Mouse (Mus musculus) myocyte (in vitro differentiated cells): ENCODE data around the gene Cdk5rap3. TPM values are rescaled to one million over a fixed set of nuclear protein-coding genes. Genes with fewer than 3 reads are reported as not detected.

Experiments
- H3K27me3 ChIP-seq: one replicate; pipeline ENCODE4 v1.6.1; 2011; ENCODE audit not compliant: control insufficient read depth, insufficient read depth, insufficient read length
- H3K36me3 ChIP-seq: one replicate; pipeline ENCODE4 v1.6.1; 2011; ENCODE audit not compliant: control insufficient read depth, insufficient read depth
- H3K4me2 ChIP-seq: one replicate; pipeline ENCODE4 v1.6.1; 2011; ENCODE audit warnings: low read depth, control low read depth
- H3K4me3 ChIP-seq: one replicate; pipeline ENCODE4 v1.5.1; 2011; ENCODE audit warnings: mild to moderate bottlenecking, control low read depth, moderate library complexity
- H3K79me2 ChIP-seq: one replicate; pipeline ENCODE4 v1.6.1; 2011; ENCODE audit not compliant: control insufficient read depth, insufficient read depth
- H3ac ChIP-seq: one replicate; pipeline ENCODE4 v1.6.1; 2011; ENCODE audit not compliant: control insufficient read depth, insufficient read length
- CEBPB ChIP-seq: IDR thresholded peaks from 2 replicates; pipeline ENCODE4 v1.6.1; 2011; ENCODE audit warnings: mild to moderate bottlenecking, moderate library complexity; ENCODE audit not compliant: poor library complexity, insufficient read depth, severe bottlenecking
- E2F4 ChIP-seq: IDR thresholded peaks from one replicate; pipeline ENCODE4 v1.6.1; 2011; ENCODE audit warnings: mild to moderate bottlenecking, control low read depth, moderate library complexity; ENCODE audit not compliant: insufficient read depth
- MAX ChIP-seq: IDR thresholded peaks from one replicate; pipeline ENCODE4 v1.6.1; 2011; ENCODE audit warnings: low read depth, mild to moderate bottlenecking, control low read depth
- MYOD1 ChIP-seq, 3 experiments: IDR thresholded peaks; one replicate each; pipeline ENCODE4 v1.6.1; 2011; ENCODE audit warnings: control low read depth in 2 of 3, low read depth in 2 of 3, mild to moderate bottlenecking in 2 of 3, moderate library complexity in 1 of 3; ENCODE audit not compliant: insufficient read length in 2 of 3, control insufficient read depth in 1 of 3
- MYOG ChIP-seq, 3 experiments: IDR thresholded peaks; one replicate each; pipeline ENCODE4 v1.6.1; 2011; ENCODE audit warnings: control low read depth in 2 of 3, low read depth in 2 of 3, mild to moderate bottlenecking in 2 of 3; ENCODE audit not compliant: insufficient read length in 2 of 3, control insufficient read depth in 1 of 3, insufficient read depth in 1 of 3
- POLR2A ChIP-seq: IDR thresholded peaks from one replicate; pipeline ENCODE4 v1.6.1; 2011; ENCODE audit warnings: low read depth, mild to moderate bottlenecking, control low read depth, moderate library complexity; ENCODE audit not compliant: insufficient read length
- POLR2AphosphoS2 ChIP-seq: IDR thresholded peaks from one replicate; pipeline ENCODE4 v1.6.1; 2011; ENCODE audit warnings: low read depth, control low read depth; ENCODE audit not compliant: insufficient read length
- REST ChIP-seq: IDR thresholded peaks from one replicate; pipeline ENCODE4 v1.6.1; 2011; ENCODE audit warnings: mild to moderate bottlenecking, control low read depth, moderate library complexity; ENCODE audit not compliant: insufficient read depth, insufficient read length
- SRF ChIP-seq: IDR thresholded peaks from one replicate; pipeline ENCODE4 v1.6.1; 2011; ENCODE audit warnings: low read depth; ENCODE audit not compliant: control insufficient read depth, insufficient read length
- TCF12 ChIP-seq: IDR thresholded peaks from one replicate; pipeline ENCODE4 v1.6.1; 2011; ENCODE audit warnings: mild to moderate bottlenecking, control low read depth; ENCODE audit not compliant: poor library complexity, insufficient read depth, severe bottlenecking
- TCF3 ChIP-seq: IDR thresholded peaks from one replicate; pipeline ENCODE4 v1.6.1; 2011; ENCODE audit warnings: low read depth, control low read depth; ENCODE audit not compliant: insufficient read length
- USF1 ChIP-seq: IDR thresholded peaks from one replicate; pipeline ENCODE4 v1.6.1; 2011; ENCODE audit warnings: low read depth, mild to moderate bottlenecking, control low read depth, moderate library complexity
- polyA plus RNA-seq: library from polyadenylated mRNA; unstranded; fragments of >200 nt; fragmentation: generic; extraction: Trizol; gene quantifications from one replicate; pipeline ENCODE4 v1.2.1, GENCODE M21; 2012; ENCODE audit warnings: missing spikeins

Cdk5rap3 gene
- polyA plus RNA-seq, 1 experiment = 65.8 TPM

DNA sequence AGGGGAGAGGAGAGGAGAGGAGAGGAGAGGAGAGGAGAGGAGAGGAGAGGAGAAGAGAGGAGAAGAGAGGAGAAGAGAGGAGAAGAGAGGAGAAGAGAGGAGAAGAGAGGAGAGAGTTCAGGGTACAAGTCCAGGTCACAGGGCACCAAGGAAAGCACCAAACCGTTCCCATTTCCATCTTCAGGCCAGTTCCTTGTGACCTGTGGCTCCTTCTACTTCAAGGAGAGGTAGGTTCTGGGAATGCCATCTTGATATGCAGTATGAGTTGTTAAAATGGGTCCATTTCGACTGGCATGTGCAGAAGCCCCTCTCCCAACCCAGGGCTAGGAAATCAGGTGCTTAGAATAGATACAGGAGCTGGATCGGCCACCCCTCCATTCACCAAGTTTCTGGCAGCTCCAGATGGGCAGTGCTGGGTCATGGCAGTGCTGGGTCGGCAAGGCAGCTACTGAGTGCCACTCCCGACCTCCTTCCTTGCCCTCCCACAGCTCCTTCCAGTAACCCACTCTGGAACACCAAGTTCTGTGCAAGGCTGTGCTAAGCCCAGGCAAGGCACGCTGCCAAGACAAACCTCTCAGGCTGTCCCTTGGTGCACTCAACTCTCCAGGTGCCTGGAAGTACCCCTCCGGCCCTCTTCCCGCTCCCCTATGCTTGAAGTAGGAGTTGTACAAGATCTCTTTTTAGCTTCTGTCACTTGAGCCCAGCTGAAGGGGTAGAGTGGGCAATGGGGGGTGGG is 15.2 kb upstream of the Cdk5rap3 start:
- no peak overlapping the region for H3K4me2 ChIP-seq
- H3ac ChIP-seq = no peak overlapping the region
- H3K4me3 ChIP-seq = no peak overlapping the region
- no peaks in the 10 kb centered on the region for H3K36me3 ChIP-seq
- no peaks in the 10 kb centered on the region for H3K79me2 ChIP-seq
- peaks cover 15% of the 10 kb centered on the region for H3K27me3 ChIP-seq
- no peak for TF ChIP-seq MYOD1 (IDR thresholded peaks at IDR 0.05; ENCODE audit: control insufficient read depth in 1 of 3, insufficient read length in 2 of 3, low read depth in 2 of 3)
- TF ChIP-seq USF1 = no peak
- no peak for TF ChIP-seq MAX
- TF ChIP-seq SRF = no peak
- no peak for TF ChIP-seq MYOG (IDR thresholded peaks at IDR 0.05; ENCODE audit: control insufficient read depth in 1 of 3, insufficient read depth in 1 of 3, insufficient read length in 2 of 3, low read depth in 2 of 3)
- TF ChIP-seq POLR2AphosphoS2 = no peak
- TF ChIP-seq CEBPB = no peak
- TF ChIP-seq E2F4 = no peak
- TF ChIP-seq TCF3 = no peak
- no peak for TF ChIP-seq POLR2A
- TF ChIP-seq TCF12 = no peak
- no peak for TF ChIP-seq REST

DNA sequence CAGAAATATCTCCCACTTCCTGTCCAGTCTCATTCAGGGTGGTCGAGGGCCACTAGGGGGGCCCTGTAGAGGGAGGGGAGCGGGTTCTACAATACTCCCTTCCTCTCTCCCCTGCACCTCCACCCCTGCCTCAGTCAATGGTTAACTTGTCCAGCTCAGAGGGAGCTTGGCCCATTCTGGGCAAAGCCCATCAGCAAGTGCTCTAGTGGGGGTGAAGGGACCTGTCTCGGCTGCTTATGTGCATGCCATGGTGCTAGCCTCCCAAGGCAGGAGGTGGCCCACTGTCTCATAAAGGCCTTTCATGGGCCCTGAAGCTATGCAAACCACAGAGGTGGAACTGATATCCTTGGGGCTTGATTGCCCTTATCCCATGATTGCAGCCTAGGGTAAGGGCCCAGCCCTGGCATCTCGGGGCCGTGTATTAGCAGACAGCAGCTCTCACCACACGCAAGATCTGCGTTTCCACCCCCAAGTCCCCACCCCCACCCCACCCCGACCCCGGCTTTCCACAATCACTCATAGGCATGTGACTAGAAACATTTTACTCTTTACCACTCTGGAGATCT is 13.6 kb upstream of the Cdk5rap3 start:
- no peak overlapping the region for H3K4me3 ChIP-seq
- H3K4me2 ChIP-seq = no peak overlapping the region
- no peak for TF ChIP-seq TCF12
- TF ChIP-seq REST = no peak
- no peak for TF ChIP-seq SRF
- TF ChIP-seq CEBPB = no peak
- TF ChIP-seq POLR2A = no peak
- no peak for TF ChIP-seq USF1
- no peak for TF ChIP-seq MYOD1 (IDR thresholded peaks at IDR 0.05; ENCODE audit: control insufficient read depth in 1 of 3, insufficient read length in 2 of 3, low read depth in 2 of 3)
- no peak for TF ChIP-seq MAX

DNA sequence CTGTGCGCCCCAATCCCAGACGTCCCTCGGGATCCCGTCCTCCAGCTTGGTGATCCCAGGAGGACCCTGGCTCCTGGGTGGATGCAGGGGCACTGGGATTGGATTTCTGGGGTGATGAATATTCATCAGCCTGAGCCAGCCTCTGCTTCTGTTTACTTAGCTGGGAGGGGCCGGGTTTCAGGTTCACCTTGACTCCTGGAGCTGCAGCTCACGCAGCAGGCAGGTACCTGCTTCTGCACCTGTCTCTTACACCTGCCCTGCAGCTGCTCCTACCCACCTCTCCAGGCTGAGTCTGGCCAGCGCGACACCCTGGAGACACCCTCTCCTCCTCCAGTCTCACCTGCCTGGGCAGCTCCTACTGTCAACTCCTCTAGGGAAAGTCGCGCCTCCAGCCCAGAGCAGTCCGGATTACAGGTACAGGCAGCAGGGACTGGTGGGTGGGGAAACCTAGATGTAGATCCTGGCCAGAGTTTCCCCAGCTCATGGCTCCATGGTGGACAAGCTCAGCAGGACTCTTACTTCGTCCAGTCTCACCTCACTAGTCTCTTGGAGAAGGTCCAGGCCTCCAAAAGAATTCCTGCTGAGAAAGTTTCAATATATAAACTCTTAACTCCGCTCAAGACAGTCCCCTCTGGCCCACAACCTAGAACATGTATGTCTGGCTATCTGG is 12.9 kb upstream of the Cdk5rap3 start:
- H3K36me3 ChIP-seq = no peaks in the 10 kb centered on the region
- no peaks in the 10 kb centered on the region for H3K79me2 ChIP-seq
- H3K27me3 ChIP-seq = peaks cover 15% of the 10 kb centered on the region
- H3ac ChIP-seq = no peak overlapping the region
- no peak overlapping the region for H3K4me3 ChIP-seq
- TF ChIP-seq USF1 = no peak
- no peak for TF ChIP-seq MYOG (IDR thresholded peaks at IDR 0.05; ENCODE audit: control insufficient read depth in 1 of 3, insufficient read depth in 1 of 3, insufficient read length in 2 of 3, low read depth in 2 of 3)
- no peak for TF ChIP-seq E2F4
- TF ChIP-seq SRF = no peak
- no peak for TF ChIP-seq MYOD1 (IDR thresholded peaks at IDR 0.05; ENCODE audit: control insufficient read depth in 1 of 3, insufficient read length in 2 of 3, low read depth in 2 of 3)
- no peak for TF ChIP-seq TCF3
- TF ChIP-seq MAX = no peak
- no peak for TF ChIP-seq POLR2AphosphoS2
- no peak for TF ChIP-seq POLR2A
- TF ChIP-seq TCF12 = no peak
- TF ChIP-seq REST = no peak
- no peak for TF ChIP-seq CEBPB
- no peak overlapping the region for H3K4me2 ChIP-seq

More for the DNA sequence above, 13.6 kb upstream of the Cdk5rap3 start:
- Histone ChIP-seq H3K36me3 (no peaks in the 10 kb centered on the region), H3K27me3 (peaks cover 15% of the 10 kb centered on the region), H3ac (no peak overlapping the region), H3K79me2 (no peaks in the 10 kb centered on the region)

DNA sequence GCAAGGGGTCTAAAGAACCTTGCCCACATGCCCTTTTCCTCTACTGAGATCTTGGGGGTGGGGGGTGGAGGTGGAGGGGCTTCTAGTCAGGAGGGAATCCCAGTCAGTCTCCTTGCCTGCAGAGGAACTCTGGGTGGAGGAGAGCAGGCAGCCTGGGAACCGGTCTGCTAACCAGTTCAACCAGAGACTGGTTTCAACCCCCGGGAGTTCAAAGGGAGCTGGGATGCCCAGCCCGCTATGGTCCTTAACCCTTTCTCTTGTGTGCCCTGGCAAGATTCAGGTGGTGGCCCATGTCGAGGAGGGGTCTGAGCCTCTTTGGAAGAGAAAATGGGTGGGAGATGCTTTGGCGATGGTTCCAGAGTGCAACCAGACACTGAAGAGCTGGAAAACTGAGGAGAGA is 12.4 kb upstream of the Cdk5rap3 start:
- H3K4me3 ChIP-seq = no peak overlapping the region
- no peak overlapping the region for H3ac ChIP-seq
- no peak overlapping the region for H3K4me2 ChIP-seq
- H3K36me3 ChIP-seq = no peaks in the 10 kb centered on the region
- peaks cover 15% of the 10 kb centered on the region for H3K27me3 ChIP-seq
- TF ChIP-seq SRF = no peak
- no peak for TF ChIP-seq POLR2AphosphoS2
- no peak for TF ChIP-seq TCF3
- TF ChIP-seq USF1 = no peak
- TF ChIP-seq REST = no peak
- no peak for TF ChIP-seq E2F4
- no peak for TF ChIP-seq CEBPB
- no peak for TF ChIP-seq MYOD1 (IDR thresholded peaks at IDR 0.05; ENCODE audit: control insufficient read depth in 1 of 3, insufficient read length in 2 of 3, low read depth in 2 of 3)
- TF ChIP-seq TCF12 = no peak
- no peak for TF ChIP-seq MAX
- TF ChIP-seq POLR2A = no peak
- no peak for TF ChIP-seq MYOG (IDR thresholded peaks at IDR 0.05; ENCODE audit: control insufficient read depth in 1 of 3, insufficient read depth in 1 of 3, insufficient read length in 2 of 3, low read depth in 2 of 3)
- H3K79me2 ChIP-seq = no peaks in the 10 kb centered on the region
